Mouse (Mus musculus) urinary bladder, adult 18-20 months (tissue): ENCODE data around the gene Adad2.

Experiments used
- DNase-seq, 2 experiments: peaks; one replicate each; pipeline ENCODE4 v3.0.0; 2022; ENCODE audit warnings: low spot score in 2 of 2, mixed read lengths in 2 of 2

The Adad2 gene

GRCm38 (mm10) chr8:119616811-119617210 is 4.3 kb downstream of the Adad2 start:
- DNase-seq: no peak

GRCm38 (mm10) chr8:119617586-119617985 is 5.0 kb downstream of the Adad2 start:
- DNase-seq: no peak

- no peak for DNase-seq
Observed at GRCm38 (mm10) chr8:119618887-119619286, 6.3 kb downstream of the Adad2 start.

GRCm38 (mm10) chr8:119620116-119620840 is 7.7 kb downstream of the Adad2 start:
- DNase-seq: no peak

GRCm38 (mm10) chr8:119620848-119621465 is 8.4 kb downstream of the Adad2 start:
- DNase-seq: no peak

- no peak for DNase-seq
Observed at GRCm38 (mm10) chr8:119622555-119622954, 10.0 kb downstream of the Adad2 start.

GRCm38 (mm10) chr8:119623061-119623460 is 10.5 kb downstream of the Adad2 start:
- DNase-seq: no peak

- no peak for DNase-seq
Observed at GRCm38 (mm10) chr8:119623744-119624143, 11.2 kb downstream of the Adad2 start.

- no peak for DNase-seq
Observed at GRCm38 (mm10) chr8:119624916-119625315, 12.4 kb downstream of the Adad2 start.

GRCm38 (mm10) chr8:119625788-119626187 is 13.2 kb downstream of the Adad2 start:
- no peak for DNase-seq

GRCm38 (mm10) chr8:119627199-119627598 is 14.7 kb downstream of the Adad2 start:
- no peak for DNase-seq

GRCm38 (mm10) chr8:119627613-119628359 is 15.2 kb downstream of the Adad2 start:
- DNase-seq: peak; percentile 19 to 45

- DNase-seq: no peak
Observed at GRCm38 (mm10) chr8:119630841-119631240, 18.3 kb downstream of the Adad2 start.

GRCm38 (mm10) chr8:119632246-119632645 is 19.7 kb downstream of the Adad2 start:
- DNase-seq: no peak

GRCm38 (mm10) chr8:119632909-119633308 is 20.4 kb downstream of the Adad2 start:
- DNase-seq: no peak

- no peak for DNase-seq
Observed at GRCm38 (mm10) chr8:119634616-119635336, 22.2 kb downstream of the Adad2 start.

- DNase-seq: no peak
Observed at GRCm38 (mm10) chr8:119635378-119635777, 22.8 kb downstream of the Adad2 start, which contains the start of gene Kcng4. Kcng4 (minus strand) TSS chr8:119635680.

- no peak for DNase-seq
Observed at GRCm38 (mm10) chr8:119635958-119636357, 23.4 kb downstream of the Adad2 start.

- DNase-seq: no peak
Observed at GRCm38 (mm10) chr8:119636766-119637165, 24.2 kb downstream of the Adad2 start.

GRCm38 (mm10) chr8:119637381-119637780 is 24.8 kb downstream of the Adad2 start:
- DNase-seq: no peak

GRCm38 (mm10) chr8:119638261-119638660 is 25.7 kb downstream of the Adad2 start:
- no peak for DNase-seq

GRCm38 (mm10) chr8:119639798-119640197 is 27.3 kb downstream of the Adad2 start:
- DNase-seq: no peak
